Mouse (Mus musculus): Measurements from ENCODE around the gene Mgst2. TPM values are rescaled to one million over a fixed set of nuclear protein-coding genes. Genes with fewer than 3 reads are reported as not detected.

Gene Mgst2
- total RNA-seq (2015; ENCODE audit: low replicate concordance) (52.9 and 77.0 TPM in 2 replicates), total RNA-seq (2017; ENCODE audit: low replicate concordance) (10.2 and 19.8 TPM in 2 replicates)

- no peak for ATAC-seq (replicated peaks; ENCODE audit: low FRiP score, poor library complexity, severe bottlenecking)
Measured at GRCm38 (mm10) chr3:51660060-51660459, at the start of gene Mgst2. TSS of gene Mgst2 (plus strand) at chr3:51660360.

- ATAC-seq (replicated peaks; ENCODE audit: low FRiP score, poor library complexity, severe bottlenecking), result peak; percentile 88
Measured at GRCm38 (mm10) chr3:51611972-51612371, 48.2 kb upstream of the Mgst2 start.

GRCm38 (mm10) chr3:51612398-51613356, 47.5 kb upstream of the Mgst2 start:
- ATAC-seq (replicated peaks; ENCODE audit: low FRiP score, poor library complexity, severe bottlenecking), result 0 out of 2 replicates have a peak, but pooled peaks have one; percentile 23

- no peak for ATAC-seq (replicated peaks; ENCODE audit: low FRiP score, poor library complexity, severe bottlenecking)
Measured at GRCm38 (mm10) chr3:51614278-51614677, 45.9 kb upstream of the Mgst2 start.

- ATAC-seq (replicated peaks; ENCODE audit: low FRiP score, poor library complexity, severe bottlenecking), result no peak
Measured at GRCm38 (mm10) chr3:51623956-51624355, 36.2 kb upstream of the Mgst2 start.

- ATAC-seq (replicated peaks; ENCODE audit: low FRiP score, poor library complexity, severe bottlenecking), result no peak
Measured at GRCm38 (mm10) chr3:51627741-51628140, 32.4 kb upstream of the Mgst2 start.

GRCm38 (mm10) chr3:51628977-51629376, 31.2 kb upstream of the Mgst2 start:
- no peak for ATAC-seq (replicated peaks; ENCODE audit: low FRiP score, poor library complexity, severe bottlenecking)

GRCm38 (mm10) chr3:51630746-51631145, 29.4 kb upstream of the Mgst2 start:
- no peak for ATAC-seq (replicated peaks; ENCODE audit: low FRiP score, poor library complexity, severe bottlenecking)

GRCm38 (mm10) chr3:51631971-51632370, 28.2 kb upstream of the Mgst2 start:
- ATAC-seq (replicated peaks; ENCODE audit: low FRiP score, poor library complexity, severe bottlenecking), result no peak

GRCm38 (mm10) chr3:51634451-51634850, 25.7 kb upstream of the Mgst2 start:
- ATAC-seq (replicated peaks; ENCODE audit: low FRiP score, poor library complexity, severe bottlenecking), result no peak

GRCm38 (mm10) chr3:51635960-51636359, 24.2 kb upstream of the Mgst2 start:
- ATAC-seq (replicated peaks; ENCODE audit: low FRiP score, poor library complexity, severe bottlenecking), result no peak

- ATAC-seq (replicated peaks; ENCODE audit: low FRiP score, poor library complexity, severe bottlenecking), result no peak
Measured at GRCm38 (mm10) chr3:51636700-51637099, 23.5 kb upstream of the Mgst2 start.

GRCm38 (mm10) chr3:51637326-51637725, 22.8 kb upstream of the Mgst2 start:
- ATAC-seq (replicated peaks; ENCODE audit: low FRiP score, poor library complexity, severe bottlenecking), result no peak

GRCm38 (mm10) chr3:51638260-51638659, 21.9 kb upstream of the Mgst2 start:
- ATAC-seq (replicated peaks; ENCODE audit: low FRiP score, poor library complexity, severe bottlenecking), result no peak

- ATAC-seq (replicated peaks; ENCODE audit: low FRiP score, poor library complexity, severe bottlenecking), result no peak
Measured at GRCm38 (mm10) chr3:51645484-51645883, 14.7 kb upstream of the Mgst2 start.

GRCm38 (mm10) chr3:51646301-51646700, 13.9 kb upstream of the Mgst2 start:
- no peak for ATAC-seq (replicated peaks; ENCODE audit: low FRiP score, poor library complexity, severe bottlenecking)

GRCm38 (mm10) chr3:51647356-51647755, 12.8 kb upstream of the Mgst2 start:
- ATAC-seq (replicated peaks; ENCODE audit: low FRiP score, poor library complexity, severe bottlenecking), result no peak

- peak; percentile 62; the same call in 1 of the 2 replicates for ATAC-seq (replicated peaks; ENCODE audit: low FRiP score, poor library complexity, severe bottlenecking)
Measured at GRCm38 (mm10) chr3:51648037-51648664, 12.0 kb upstream of the Mgst2 start.

- ATAC-seq (replicated peaks; ENCODE audit: low FRiP score, poor library complexity, severe bottlenecking), result no peak
Measured at GRCm38 (mm10) chr3:51649426-51649825, 10.7 kb upstream of the Mgst2 start.

- no peak for ATAC-seq (replicated peaks; ENCODE audit: low FRiP score, poor library complexity, severe bottlenecking)
Measured at GRCm38 (mm10) chr3:51649986-51650385, 10.2 kb upstream of the Mgst2 start.

- no peak for ATAC-seq (replicated peaks; ENCODE audit: low FRiP score, poor library complexity, severe bottlenecking)
Measured at GRCm38 (mm10) chr3:51651149-51651548, 9.0 kb upstream of the Mgst2 start.

Measured in erythroblast, adult 5-6 weeks (primary cell).